Mouse (Mus musculus) layer of hippocampus, adult 9-10 months (tissue): ENCODE measurements at regions not wholly inside any gene's neighbourhood (a gene's known extent, or its start where the extent isn't known, plus 50 kb on each side); places are given as distances from the start of the nearest gene placed in this dataset.

ENCODE experiments used
- DNase-seq: peaks from one replicate; pipeline ENCODE4 v3.0.0; 2022; ENCODE audit warnings: low spot score

DNA sequence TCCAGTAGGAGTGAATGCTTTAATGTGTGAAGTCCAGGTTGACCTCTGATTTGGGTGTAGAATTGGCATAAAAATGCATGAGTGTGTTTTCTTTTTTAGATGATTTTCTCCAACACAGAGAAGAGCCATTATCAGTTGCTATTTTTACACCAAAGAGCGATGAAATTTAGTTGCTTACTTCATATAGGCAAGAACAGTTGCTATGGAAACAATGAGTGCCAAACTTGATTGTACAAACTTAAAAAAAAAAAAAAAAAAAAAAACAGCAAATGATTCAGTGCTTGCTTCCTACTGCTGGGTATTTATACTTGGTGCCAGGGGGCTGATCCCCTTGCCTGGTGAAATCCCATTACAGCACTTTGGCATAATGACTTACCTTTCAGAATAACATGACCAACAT, 268.0 kb downstream of the Sec23a start:
- DNase-seq: no peak

DNA sequence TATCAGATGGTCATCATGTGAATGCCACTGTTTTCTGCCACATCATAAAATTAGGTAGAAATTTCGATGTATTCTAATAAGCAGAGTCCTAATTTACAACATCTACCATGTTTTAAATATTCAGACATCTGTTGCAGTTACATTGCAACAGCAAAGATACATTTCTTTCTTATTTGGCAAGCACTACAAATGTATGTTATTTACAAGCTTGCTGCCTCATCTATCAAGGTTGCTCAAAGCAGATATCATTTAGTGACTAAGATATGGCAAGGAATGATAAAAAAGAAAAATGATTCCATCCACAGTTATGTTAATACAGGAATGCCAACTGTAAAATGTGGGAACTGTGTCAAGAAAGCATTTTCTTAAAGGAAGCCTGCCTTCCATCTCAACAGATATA, 283.7 kb downstream of the Sec23a start:
- DNase-seq: no peak

DNA sequence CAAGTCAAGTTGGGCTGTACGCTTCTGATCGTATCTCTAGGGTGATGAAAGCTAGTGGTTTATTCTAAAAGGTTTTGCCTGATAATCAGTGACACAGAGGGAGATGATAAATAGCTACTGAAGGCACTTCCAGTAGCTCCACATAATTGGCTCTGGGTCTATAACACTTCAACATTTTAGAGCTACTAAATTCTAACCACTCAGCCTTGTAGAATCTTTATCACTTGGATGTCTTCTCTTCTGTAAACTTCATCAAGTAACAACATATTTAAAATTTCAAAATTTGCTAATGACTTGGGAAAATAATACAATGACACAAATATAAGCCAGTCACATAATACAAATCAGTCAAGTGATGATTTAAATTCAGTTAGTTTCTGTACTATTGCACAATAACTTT, 284.3 kb downstream of the Sec23a start:
- DNase-seq: no peak

DNA sequence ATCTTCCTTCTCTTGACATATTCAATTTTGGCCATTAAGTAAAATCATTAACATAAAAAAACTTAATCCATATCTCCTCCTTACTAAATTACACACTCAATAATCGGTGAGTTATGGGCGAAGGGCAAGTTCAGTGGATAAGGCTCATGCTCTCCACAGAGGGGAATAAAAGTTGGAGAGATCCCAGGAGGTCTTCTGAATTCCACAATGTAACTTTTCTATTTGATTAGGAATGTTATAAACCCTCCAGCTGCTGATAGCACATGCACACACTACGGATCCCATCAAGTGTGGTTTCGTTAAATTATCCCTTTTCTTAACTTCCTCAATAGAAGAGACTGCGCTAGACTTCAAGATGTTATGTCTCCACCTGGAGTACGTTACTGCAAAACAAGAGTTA, 293.9 kb downstream of the Sec23a start:
- DNase-seq: no peak

DNA sequence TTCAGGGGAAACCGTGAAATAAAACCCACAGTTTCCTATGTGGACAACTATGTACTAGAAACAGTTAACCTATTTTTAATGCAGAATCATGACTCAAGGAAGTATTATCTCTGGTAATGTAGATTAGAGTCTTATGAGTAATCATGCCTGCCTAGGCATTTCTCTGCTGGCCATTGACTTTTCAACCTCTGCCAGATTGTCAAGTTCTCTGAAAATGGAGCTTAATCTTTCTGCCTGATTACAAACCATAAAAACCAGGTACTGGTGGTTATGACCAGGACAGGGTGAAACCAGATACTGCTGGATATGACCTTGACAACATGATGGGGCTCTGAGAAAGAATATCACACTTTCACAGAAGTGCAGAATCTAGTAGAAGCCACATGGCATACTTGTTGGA, 297.6 kb downstream of the Sec23a start:
- DNase-seq: no peak

DNA sequence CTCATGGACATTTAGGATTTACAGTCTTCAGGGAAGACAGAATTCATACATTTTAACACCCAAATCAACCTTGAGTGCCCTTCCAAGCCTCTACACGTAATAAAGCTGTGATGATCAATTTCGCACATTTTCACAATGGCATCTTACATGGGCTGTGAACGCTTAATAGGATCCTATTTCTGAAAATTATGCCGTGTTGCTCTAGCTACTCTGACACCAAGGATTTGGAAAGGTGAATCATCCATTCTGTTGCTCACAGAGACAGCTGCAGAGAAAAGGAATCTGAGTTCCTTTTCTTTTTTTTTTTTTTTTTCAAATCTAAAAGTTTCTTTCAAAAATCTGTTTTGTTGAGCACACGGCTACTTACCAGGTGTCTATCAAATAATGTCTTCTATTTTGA, 316.1 kb downstream of the Sec23a start:
- DNase-seq: no peak

DNA sequence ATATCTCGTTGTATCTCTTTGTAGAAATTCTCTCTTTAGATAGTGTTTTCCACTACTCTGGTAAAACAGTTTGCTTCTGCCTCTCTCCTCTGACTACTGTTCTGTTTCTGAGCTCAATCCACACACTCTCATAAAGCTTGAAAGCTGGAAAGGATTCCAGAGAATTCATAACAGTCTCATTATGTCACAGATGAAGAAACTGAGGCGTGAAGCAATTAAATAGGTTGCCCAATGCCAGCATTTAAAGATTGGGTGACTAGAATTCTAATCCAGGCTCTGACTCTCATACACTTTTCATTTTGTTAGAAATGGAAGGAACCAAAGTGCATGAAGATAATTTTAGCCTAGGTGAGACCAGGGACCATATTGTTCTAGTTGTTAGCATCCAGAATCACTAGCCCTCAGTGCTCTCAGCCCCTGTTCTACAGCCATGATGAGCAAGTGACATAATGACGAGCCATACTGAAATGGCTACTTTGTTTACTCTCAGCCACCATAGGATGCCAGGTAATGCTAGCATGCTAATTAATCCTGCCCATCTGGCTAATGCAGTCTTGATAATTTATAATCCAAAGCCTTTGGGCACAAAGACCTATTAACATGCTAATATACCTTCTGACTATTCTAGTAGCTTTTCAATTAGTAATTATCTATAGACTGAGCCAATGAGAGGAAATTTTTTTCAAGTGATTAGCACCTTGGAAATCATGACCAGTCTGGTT, 341.7 kb downstream of the Sec23a start:
- DNase-seq: no peak

DNA sequence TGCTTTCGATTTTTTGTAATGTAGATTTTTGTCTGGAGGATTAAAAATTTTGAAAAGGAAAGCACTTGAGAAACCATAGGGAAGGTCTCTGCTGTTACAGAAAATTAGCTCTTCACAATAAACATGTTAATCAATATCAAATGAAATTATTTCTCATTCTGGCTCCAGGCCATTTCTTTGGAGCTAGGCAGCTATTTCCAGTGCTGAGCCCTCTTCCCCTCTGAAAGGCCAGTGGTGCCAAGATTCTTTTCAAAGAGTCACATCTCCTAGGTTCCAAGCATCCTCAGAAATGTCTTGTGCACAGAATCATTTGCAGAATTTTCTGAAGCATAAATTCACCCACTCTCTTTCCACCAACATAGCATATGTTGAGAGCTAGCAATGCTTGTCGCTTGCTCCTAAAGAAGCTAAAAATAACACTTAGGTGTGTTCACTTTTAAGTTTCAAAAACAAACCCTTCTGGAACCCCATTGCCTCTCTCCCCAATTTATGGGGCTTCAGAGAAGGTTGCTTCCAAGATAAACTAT, 357.2 kb downstream of the Sec23a start:
- DNase-seq: no peak

DNA sequence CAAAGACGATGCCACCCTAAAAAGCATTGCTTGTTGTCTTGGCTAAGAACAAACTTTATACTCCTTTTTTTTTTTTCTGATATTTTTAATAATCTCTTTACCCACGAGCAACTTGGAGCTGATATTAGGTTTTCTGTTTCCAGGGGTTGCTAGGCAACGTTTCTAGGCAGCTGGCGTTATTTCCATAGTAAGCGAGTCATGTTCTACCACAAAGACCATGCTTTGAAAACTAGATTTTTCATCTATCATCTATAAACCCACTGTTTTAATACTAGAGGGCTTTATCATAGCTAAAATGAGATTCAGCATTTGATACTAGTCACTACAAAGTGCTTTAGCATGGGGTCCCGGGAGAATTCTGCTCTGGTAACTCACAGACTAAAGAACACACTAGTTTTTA, 358.1 kb downstream of the Sec23a start:
- DNase-seq: no peak

DNA sequence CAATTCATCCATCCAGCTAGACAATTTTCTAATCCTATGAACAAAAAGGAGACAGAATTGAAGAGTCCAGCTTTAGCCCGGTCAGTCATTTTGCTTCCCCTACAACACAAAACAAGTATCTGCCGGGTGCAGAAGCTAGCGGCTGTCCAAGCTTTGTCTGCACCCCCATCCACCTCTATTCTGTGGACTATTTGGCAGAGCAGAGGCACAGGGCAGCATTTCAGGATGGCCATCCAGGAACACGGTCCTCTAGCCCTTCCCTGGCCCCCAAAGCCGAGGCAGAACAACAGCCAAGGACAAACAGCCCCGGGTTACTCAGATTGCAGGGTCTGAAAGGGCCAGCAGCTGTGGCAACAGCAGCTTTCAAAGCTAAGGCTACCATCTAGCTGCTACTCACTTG, 358.6 kb downstream of the Sec23a start:
- no peak for DNase-seq

DNA sequence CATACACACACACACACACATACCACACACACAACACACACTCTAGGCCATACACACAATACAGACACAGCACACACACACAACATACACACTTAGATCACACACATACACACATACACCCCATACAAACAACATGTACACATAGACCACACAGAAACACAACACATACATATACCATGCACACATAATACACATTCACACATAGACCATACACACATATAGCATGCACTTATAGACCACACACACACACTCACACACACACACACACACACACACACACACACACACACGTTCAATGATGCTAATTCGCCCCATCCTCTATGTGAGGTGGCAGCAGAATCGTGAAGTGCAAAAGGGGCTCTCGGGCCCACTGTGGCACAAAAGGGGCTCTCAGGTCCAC, 359.1 kb downstream of the Sec23a start:
- no peak for DNase-seq

DNA sequence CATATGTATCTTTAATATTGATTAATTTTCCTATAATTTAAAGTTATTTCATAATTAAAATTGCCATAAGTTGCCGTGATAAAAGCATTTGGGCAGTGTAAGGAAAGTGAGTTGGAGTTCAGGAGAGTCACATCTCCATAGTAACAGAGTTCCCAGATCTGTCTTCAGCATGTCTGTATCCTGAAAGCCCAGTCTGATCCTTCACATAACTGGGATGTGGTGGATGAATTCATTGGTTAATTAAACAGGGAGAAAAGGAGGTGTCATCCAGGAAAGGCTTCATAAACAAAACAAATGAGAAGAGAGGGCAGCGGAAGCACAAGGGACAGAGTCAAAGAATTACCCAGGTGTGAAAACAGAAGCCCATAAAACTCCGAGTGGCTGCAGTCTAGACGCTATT, 363.5 kb downstream of the Sec23a start:
- no peak for DNase-seq

DNA sequence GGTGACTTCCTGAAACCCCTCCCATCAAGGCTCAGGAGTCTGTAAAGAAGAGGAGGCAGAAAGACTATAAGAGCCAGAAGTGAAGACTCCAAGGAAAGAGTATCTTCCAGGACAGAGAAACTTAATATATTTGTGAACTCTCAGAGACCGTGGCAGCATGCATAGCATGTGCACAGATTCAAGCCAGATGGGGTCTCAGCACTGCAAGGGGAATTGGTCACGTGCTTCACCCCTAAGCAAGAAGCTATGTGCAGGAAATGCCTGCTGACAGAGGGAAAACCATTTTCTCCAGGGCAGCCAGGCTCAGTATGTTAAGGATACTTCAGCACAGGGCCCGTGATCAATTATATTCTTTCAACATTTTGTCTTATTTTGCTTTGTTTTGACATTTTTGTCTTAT, 368.0 kb downstream of the Sec23a start:
- DNase-seq: no peak

DNA sequence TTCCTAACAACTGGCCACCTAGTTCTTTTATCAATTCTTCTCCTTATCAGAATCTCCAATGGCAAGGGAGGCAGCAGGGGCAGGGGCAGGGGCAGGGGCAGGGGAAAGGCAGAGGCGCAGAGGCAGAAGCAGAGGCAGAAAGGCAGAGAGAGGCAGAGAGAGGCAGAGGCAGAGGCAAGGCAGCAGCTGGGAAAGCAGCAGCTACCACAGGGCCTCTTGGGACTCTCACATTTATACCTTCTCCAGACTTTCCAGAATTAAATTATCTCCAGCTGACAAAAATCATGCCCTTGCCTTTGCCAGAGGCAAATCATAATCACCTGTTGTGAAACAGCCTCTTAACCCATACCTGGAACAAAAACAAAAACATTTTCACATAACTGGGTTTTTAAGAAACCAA, 370.4 kb upstream of the Clec14a start:
- no peak for DNase-seq

DNA sequence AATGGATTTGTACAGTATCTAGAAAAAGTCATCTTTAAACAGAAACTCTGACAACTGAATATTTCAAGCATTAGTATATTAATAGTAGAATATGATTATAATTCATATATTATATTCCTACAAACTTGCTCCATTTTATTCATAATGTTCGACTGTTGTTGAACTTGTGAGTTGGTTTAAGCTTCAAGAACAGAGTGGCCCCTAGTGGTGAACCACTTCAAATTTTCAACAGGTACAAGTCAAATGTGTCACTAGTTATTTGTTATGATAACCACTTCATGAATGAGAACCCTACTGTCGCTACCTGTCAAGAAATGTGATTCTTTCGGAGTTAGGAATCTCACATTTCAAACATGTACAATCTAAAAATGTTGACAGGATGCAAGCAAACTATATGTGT, 369.2 kb upstream of the Clec14a start:
- no peak for DNase-seq

DNA sequence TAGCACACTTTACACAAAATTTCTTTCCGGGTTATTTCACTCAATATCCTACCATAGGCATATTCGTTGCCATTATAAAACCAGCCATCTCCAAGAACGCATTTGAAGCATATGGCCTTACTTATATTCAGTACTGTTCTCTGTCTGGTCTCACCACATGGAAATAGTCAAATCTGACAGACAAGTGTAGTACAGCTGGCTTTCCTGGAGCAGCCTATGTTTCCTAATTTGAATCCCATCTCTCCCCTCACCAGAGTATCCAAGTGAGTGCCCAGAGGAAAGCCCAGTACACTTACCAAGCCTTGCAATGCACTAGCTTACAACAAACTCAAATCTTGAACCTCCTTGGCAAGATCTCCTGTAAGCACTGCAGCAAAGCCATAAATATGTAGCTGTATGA, 363.4 kb upstream of the Clec14a start:
- no peak for DNase-seq

DNA sequence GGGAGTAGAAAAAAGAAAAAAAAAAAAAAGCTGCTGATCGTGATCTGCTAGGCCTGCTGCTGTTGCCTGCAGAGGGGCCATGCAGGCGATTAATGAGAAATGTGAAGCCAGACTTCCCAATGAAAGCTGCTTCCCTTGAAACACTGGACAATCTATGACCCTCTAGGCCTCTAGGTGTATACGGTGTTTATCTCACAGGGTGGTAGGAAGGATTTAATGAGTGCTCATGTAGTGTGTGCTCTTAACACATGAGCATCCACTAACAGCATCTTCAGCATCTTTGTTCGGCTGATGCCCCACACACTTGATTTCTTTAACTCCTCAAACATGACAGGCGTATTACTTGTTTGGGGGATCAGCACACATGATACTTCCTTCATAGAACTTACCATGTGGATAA, 359.7 kb upstream of the Clec14a start:
- no peak for DNase-seq

DNA sequence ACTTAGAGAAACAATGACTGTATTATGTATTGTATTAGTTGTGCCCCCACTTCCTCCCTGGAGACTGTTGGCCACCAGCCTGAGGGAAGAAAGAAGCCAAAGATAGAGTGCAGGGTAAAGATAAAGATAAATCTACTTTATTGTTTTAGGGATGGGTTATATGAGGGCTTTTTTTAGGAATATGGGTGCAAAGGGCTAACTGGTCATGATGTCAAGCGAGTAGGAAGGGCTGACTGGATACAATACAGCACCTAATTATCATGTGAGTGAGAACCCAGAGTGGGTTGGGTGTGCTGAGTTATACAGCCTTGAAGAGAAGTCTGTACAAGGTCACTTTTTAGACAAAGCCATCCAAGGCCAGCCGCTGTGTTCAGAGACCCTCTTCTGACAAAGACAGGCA, 356.1 kb upstream of the Clec14a start:
- DNase-seq: no peak

DNA sequence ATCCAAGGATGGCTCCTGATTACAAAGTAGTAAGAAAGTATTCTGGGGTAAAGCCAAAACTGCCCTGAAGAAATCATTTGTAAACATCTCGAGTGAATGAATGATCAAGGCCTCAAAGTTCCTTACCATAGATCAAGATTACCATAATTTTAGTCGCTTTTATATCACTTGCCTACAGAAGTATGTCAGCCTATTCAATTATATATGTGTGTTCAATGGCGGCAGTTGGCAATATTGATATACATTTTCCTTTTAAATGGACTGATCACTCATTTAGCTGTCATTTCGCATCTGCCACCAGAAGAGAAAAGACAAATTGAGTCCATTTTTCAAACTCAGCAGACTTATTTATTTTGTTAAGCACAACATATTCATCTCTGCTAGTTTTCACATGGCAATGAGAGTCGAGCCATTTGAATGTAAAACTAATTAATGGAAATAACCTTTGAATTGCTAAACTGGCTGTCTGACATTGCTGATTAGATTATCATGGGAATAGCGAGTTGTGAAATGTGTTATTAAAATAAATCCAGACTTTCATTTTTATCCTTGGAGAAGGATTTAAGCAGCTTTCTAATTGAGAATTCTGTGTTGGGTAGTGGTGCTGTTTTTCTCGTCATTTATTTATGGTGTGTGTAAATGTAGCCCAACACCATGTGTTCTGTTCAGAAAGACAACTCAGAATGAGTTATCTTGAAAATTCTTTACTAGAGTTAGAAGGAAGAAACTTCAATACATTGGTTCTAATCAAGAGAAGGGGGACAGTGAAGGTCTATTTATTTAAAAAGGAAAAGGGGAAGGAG, 350.6 kb upstream of the Clec14a start:
- DNase-seq: no peak

DNA sequence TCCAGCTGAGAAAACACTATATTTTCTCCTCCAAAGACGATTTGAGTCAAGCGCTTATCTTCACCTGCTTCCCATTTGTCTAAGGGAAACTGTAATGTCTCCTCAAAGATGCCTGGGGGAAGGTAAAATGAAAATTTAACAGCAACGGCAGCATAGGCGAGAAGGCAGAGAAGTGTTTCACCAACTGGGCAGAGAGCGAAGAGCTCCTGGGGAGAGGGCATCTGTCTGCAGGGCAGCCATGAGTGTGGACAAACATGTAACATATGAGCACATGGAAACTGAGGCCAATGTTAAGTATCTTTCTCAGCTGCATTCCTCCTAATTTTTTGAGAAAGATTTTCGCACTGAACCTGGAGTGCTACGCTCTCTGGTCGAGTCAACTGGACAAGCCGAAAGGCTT, 325.7 kb upstream of the Clec14a start:
- DNase-seq: no peak

DNA sequence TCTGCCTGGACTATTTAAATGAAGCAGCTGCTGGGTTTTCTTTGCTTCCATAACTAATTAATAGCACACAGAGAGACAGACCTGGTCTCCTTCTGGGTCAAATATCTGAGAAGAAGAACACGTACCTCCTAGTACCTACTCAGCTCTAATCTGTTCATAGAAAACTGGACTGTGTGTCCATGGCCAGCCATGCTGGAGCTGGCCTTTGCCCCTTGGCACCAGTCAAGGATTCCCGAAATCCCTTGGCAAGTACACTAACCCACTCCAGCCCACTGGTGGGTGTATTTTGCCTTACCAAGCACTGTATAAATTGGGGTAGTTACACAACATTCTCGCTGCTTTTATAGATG, 322.4 kb upstream of the Clec14a start:
- no peak for DNase-seq

DNA sequence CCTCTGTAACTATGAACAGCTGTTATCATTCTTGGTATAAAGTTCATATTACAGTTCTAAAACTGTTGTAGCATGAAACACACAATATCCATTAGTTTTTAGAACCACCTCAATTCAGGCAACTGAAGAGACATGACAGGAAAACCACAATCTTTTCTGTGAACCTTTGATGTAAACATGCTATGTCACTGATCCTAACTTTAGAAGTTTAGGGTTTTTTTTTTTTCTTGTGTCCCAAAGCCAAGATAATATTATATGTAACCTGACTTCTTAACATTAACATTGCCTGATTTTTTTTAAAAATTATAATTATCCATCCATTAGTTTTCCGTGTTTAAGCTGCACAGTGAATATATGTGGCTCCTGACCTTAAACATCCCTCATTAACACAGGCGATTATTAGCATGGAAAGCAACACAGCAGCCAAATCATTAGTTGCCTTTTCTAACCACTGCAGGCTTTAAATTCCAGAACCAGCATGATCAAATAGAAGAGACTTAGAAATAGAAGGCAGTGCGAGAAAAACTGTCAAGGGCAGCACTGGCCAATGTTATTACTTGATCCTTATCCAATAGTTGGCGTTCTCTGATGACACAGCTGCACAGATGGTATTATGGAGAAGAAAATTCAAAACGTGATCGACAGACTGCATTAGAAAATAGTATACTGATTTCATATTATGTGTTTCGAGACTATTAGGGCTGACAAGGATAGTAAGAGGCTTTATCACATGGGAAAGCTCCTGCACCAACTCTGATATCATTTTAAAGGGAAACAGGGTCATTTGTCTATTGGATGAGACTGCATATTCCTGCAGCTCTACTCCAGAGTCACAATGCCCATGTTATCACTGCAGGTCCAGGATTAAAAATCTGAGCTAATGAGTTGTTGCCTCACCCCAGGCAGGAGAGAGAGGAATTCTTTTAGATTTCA, 321.7 kb upstream of the Clec14a start:
- DNase-seq: no peak
